ENCODE assay signal across 8 mouse cellular contexts in the genomic region with DNA sequence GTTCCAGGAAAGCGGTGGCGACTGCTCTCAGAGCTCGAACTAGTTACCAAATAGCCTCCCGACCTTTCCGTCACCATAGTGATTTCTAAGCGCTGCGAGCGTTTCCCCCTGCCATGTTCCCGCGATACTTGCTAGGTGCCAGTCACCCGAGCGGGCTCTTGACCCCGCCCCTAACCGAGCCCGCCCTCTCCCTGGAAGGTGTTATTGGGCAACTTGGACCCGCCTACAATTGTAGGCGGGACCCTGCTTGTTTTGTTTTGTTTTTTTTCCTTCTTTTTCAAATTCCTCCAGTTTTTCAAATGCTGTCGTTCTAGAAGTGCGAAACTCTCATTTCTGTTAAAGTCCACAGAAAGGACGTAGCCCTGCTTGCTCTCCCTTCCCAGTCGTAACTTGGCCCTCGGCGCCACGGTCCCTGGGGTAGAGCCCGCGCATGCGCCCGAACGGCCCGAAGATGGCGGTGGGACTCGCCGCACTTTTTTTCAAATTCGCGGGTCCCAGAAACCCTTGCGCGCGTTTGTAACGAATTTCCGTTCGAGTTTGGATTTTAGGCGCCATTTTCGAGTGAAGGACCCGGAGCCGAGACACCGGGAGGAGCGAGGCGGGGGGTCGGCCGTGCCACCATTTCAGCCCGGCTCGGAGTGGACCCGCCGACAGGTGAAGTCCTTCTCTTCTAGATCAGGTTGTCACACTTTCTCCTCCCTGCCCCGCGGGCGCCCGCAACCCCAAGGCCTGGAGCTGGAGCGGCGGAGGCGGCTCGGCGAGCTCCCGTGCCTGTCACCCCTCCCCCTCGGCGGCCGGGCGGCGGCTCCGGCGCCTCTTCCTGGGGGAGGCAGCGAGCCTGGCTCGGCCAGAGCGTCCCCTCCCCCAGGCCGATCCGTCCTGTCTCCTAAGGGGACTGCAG. TPM values are rescaled to one million over a fixed set of nuclear protein-coding genes. Genes with fewer than 3 reads are reported as not detected.
DNase-seq lines count a peak whose midpoint lies in the region; ATAC-seq and TF ChIP-seq lines count a peak whose summit lies in the region.

A gene (minus strand): TSS at position 134 of the 901 bp plus-strand sequence.
A gene (plus strand): TSS at position 302 of the 901 bp plus-strand sequence.

- H3K4me3 ChIP-seq in ES-Bruce4 (ENCODE audit: low read depth, low read length) = peak within 1 kb of the TSS; percentile 99
- H3K4me3 ChIP-seq in forebrain, embryonic 13.5 days = peak within 1 kb of the TSS; percentile 99
- H3K4me3 ChIP-seq in liver, postnatal 0 days (ENCODE audit: low read depth, low read length) = peak within 1 kb of the TSS; percentile 100
- peak within 1 kb of the TSS; percentile 90 for H3K4me3 ChIP-seq in neural tube, embryonic 14.5 days (ENCODE audit: low read depth, low read length)

- H3K36me3 ChIP-seq in ES-Bruce4 (ENCODE audit: control insufficient read depth, insufficient read depth, low read length, poor library complexity, severe bottlenecking) = peaks cover 14% of the 10 kb centered on the region
- H3K36me3 ChIP-seq in forebrain, embryonic 13.5 days (ENCODE audit: poor library complexity, severe bottlenecking) = no peaks in the 10 kb centered on the region
- H3K36me3 ChIP-seq in liver, postnatal 0 days (replicated peaks; ENCODE audit: insufficient read depth, low read length) = peaks cover 7% of the 10 kb centered on the region
- no peaks in the 10 kb centered on the region for H3K36me3 ChIP-seq in neural tube, embryonic 14.5 days (ENCODE audit: control insufficient read depth, insufficient read depth, low read length)

- peak; percentile 15 for TF ChIP-seq POLR2A in ES-Bruce4 (IDR thresholded peaks at IDR 0.05; ENCODE audit: insufficient read depth, low read length)

- H3K27ac ChIP-seq in ES-Bruce4 (ENCODE audit: insufficient read depth, low read length) = peak within 1 kb of the TSS; percentile 88
- H3K27ac ChIP-seq in forebrain, embryonic 13.5 days = peak within 1 kb of the TSS; percentile 93
- peak within 1 kb of the TSS; percentile 97 for H3K27ac ChIP-seq in liver, postnatal 0 days (ENCODE audit: low read depth)
- H3K27ac ChIP-seq in neural tube, embryonic 14.5 days (ENCODE audit: low read depth, low read length) = peak within 1 kb of the TSS; percentile 66

- under 1% methylated on average over 73 of the region's 76 CpGs for WGBS in forebrain, embryonic 13.5 days
- under 1% methylated on average over 76 of the region's 76 CpGs for WGBS in large intestine, adult 2 months
- WGBS in liver, postnatal 0 days (ENCODE audit: insufficient replicate concordance) = under 1% methylated on average over 74 of the region's 76 CpGs
- under 1% methylated on average over 70 of the region's 76 CpGs for WGBS in neural tube, embryonic 14.5 days

- peak; percentile 96 for ATAC-seq in cerebellum, adult (ENCODE audit: insufficient number of reproducible peaks, low FRiP score, low TSS enrichment)
- peak; percentile 97 for ATAC-seq in forebrain, embryonic 13.5 days
- ATAC-seq in liver, postnatal 0 days = peak; percentile 93
- peak; percentile 97 for ATAC-seq in neural tube, embryonic 14.5 days (ENCODE audit: low read depth)

- DNase-seq in heart, postnatal 10 days = peak; percentile 97 to 98
- DNase-seq in large intestine, adult 2 months (ENCODE audit: low read depth, low spot score) = peak; percentile 91
- peak; percentile 97 for DNase-seq in liver, postnatal 0 days
- DNase-seq in testis, postnatal 10 days (ENCODE audit: low spot score) = peak; percentile 97

- H3K9me3 ChIP-seq in ES-Bruce4 (replicated peaks; ENCODE audit: control insufficient read depth, insufficient read depth, low read length, poor library complexity, severe bottlenecking) = no peaks in the 10 kb centered on the region
- no peaks in the 10 kb centered on the region for H3K9me3 ChIP-seq in forebrain, embryonic 13.5 days (replicated peaks)
- H3K9me3 ChIP-seq in liver, postnatal 0 days (ENCODE audit: low read length) = no peaks in the 10 kb centered on the region
- H3K9me3 ChIP-seq in neural tube, embryonic 14.5 days (ENCODE audit: control insufficient read depth, low read length) = no peaks in the 10 kb centered on the region

- peak within 1 kb of the TSS; percentile 97 for H3K9ac ChIP-seq in ES-Bruce4 (ENCODE audit: low read depth, poor library complexity, severe bottlenecking)
- peak within 1 kb of the TSS; percentile 94 for H3K9ac ChIP-seq in forebrain, embryonic 13.5 days
- peak within 1 kb of the TSS; percentile 99 for H3K9ac ChIP-seq in liver, postnatal 0 days (replicated peaks)
- H3K9ac ChIP-seq in neural tube, embryonic 14.5 days (replicated peaks; ENCODE audit: low read depth, low read length) = peak within 1 kb of the TSS; percentile 62

- peaks cover 1% of the 10 kb centered on the region for H3K4me1 ChIP-seq in ES-Bruce4 (ENCODE audit: control insufficient read depth, insufficient read depth, low read length)
- H3K4me1 ChIP-seq in forebrain, embryonic 13.5 days = peaks cover 34% of the 10 kb centered on the region
- H3K4me1 ChIP-seq in liver, postnatal 0 days (ENCODE audit: insufficient read depth) = no peaks in the 10 kb centered on the region
- H3K4me1 ChIP-seq in neural tube, embryonic 14.5 days (ENCODE audit: control insufficient read depth, insufficient read depth, low read length) = peaks cover 6% of the 10 kb centered on the region; the same call in 1 of the 2 replicates

- H3K4me2 ChIP-seq in forebrain, embryonic 13.5 days = peak within 1 kb of the TSS; percentile 84
- peak within 1 kb of the TSS; percentile 75 for H3K4me2 ChIP-seq in liver, postnatal 0 days (ENCODE audit: low read depth, low read length)
- peak within 1 kb of the TSS; percentile 97 for H3K4me2 ChIP-seq in neural tube, embryonic 14.5 days (ENCODE audit: low read depth, low read length)

- TF ChIP-seq CTCF in ES-Bruce4 (IDR thresholded peaks at IDR 0.05; ENCODE audit: low read depth, low read length) = no peak
- TF ChIP-seq CTCF in liver, postnatal 0 days (IDR thresholded peaks at IDR 0.05; ENCODE audit: low read depth) = no peak

- no peaks in the 10 kb centered on the region for H3K27me3 ChIP-seq in ES-Bruce4 (ENCODE audit: control insufficient read depth, insufficient read depth, low read length, poor library complexity, severe bottlenecking)
- no peaks in the 10 kb centered on the region for H3K27me3 ChIP-seq in forebrain, embryonic 13.5 days
- no peaks in the 10 kb centered on the region for H3K27me3 ChIP-seq in liver, postnatal 0 days (ENCODE audit: insufficient read depth, low read length)
- H3K27me3 ChIP-seq in neural tube, embryonic 14.5 days (ENCODE audit: control insufficient read depth, insufficient read depth, low read length) = no peaks in the 10 kb centered on the region

- intact Hi-C loops in heart, postnatal 10 days (cut with DNase I) = loop anchor here (5.0 to 10.0 kb wide), 2 partner anchors 118 to 510 kb away; no protein-coding TSS in a partner anchor

- no peak for TF ChIP-seq EP300 in ES-Bruce4 (IDR thresholded peaks at IDR 0.05; ENCODE audit: insufficient read depth, low read depth, low read length)
- TF ChIP-seq EP300 in liver, postnatal 0 days (IDR thresholded peaks at IDR 0.05; ENCODE audit: low read depth) = peak; percentile 74; the same call in 1 of the 2 replicates

RNA-seq across cellular contexts. Expression of the first gene that starts in this region (rescaled TPM):
- 21.4 and 22.2 TPM in 2 replicates for polyA plus RNA-seq in ES-Bruce4 (2011; ENCODE audit: insufficient read depth, insufficient read length, low read depth, missing spikeins)
- 12.8 and 13.9 TPM in 2 replicates for polyA plus RNA-seq in forebrain, embryonic 13.5 days (2015; fragmentation: Nextera tagmentation; extraction: Ambion mirVana)
- 1 to 10 TPM; 7.2 to 9.0 TPM for total RNA-seq in heart, postnatal 10 days (2021)
- 0.99 and 1.8 TPM in 2 replicates for polyA plus RNA-seq in large intestine, adult 2 months (2012; rRNA removed)
- polyA plus RNA-seq in liver, postnatal 0 days (2015; fragmentation: Nextera tagmentation; extraction: Ambion mirVana) = 2.8 and 3.2 TPM in 2 replicates
- 8.0 and 10.8 TPM in 2 replicates for polyA plus RNA-seq in neural tube, embryonic 14.5 days (2014; fragmentation: Nextera tagmentation; extraction: Ambion mirVana)

RNA-seq across cellular contexts. Expression of the second gene that starts in this region (rescaled TPM):
- 276 and 284 TPM in 2 replicates for polyA plus RNA-seq in ES-Bruce4 (2011; ENCODE audit: insufficient read depth, insufficient read length, low read depth, missing spikeins)
- 177 and 180 TPM in 2 replicates for polyA plus RNA-seq in forebrain, embryonic 13.5 days (2015; fragmentation: Nextera tagmentation; extraction: Ambion mirVana)
- total RNA-seq in heart, postnatal 10 days (2021) = 10 to 100 TPM; 39.7 to 45.7 TPM
- 2.7 and 5.1 TPM in 2 replicates for polyA plus RNA-seq in large intestine, adult 2 months (2012; rRNA removed)
- 86.5 and 88.3 TPM in 2 replicates for polyA plus RNA-seq in liver, postnatal 0 days (2015; fragmentation: Nextera tagmentation; extraction: Ambion mirVana)
- polyA plus RNA-seq in neural tube, embryonic 14.5 days (2014; fragmentation: Nextera tagmentation; extraction: Ambion mirVana) = 22.1 and 29.1 TPM in 2 replicates

Comparison
In these comparisons a context has a peak if more than half of its experiments do, and no peak if none do; other contexts are left out.
1. Peak in every context shown above with its lines: DNase-seq, ATAC-seq, H3K4me3 ChIP-seq and H3K27ac ChIP-seq.